Mouse (Mus musculus): ENCODE results near the gene Slc26a11. TPM values are rescaled to one million over a fixed set of nuclear protein-coding genes. Genes with fewer than 3 reads are reported as not detected.
A peak's percentile ranks its signal among the peaks of the same experiment; 100 is the strongest.

Gene Slc26a11
- polyA plus RNA-seq, 1 experiment from 2014 or later, result 8.2 TPM

DNA sequence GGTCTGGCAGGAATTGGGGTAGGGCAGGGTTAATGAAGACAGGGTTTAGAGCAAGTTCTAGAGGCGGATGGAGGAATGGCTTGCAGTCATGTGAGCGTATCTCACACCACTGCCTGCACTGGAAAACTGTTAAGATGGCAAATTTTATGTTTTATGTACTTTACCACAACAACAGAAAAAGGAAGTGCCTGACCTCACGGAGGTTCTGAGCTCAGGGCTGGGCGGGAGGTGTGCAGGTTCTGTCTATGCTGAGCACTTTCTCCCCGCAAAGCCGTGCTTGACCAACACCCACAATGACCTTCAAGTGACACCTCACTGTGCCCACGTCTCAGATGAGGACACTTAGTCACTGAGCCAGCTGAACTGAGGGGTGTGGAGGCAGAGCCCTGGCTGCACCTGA is 3.2 kb upstream of the Slc26a11 start:
- Histone ChIP-seq H3K27ac (ENCODE audit: low read depth, low read length) (no peak overlapping the region), H3K4me1 (ENCODE audit: control insufficient read depth, insufficient read depth, low read length) (peaks cover 11% of the 10 kb centered on the region; the same call in 1 of the 2 replicates), H3K27me3 (ENCODE audit: control insufficient read depth, insufficient read depth, low read length) (no peaks in the 10 kb centered on the region), H3K36me3 (ENCODE audit: control insufficient read depth, insufficient read depth, low read length) (no peaks in the 10 kb centered on the region), H3K9me3 (ENCODE audit: control insufficient read depth, low read length) (no peaks in the 10 kb centered on the region), H3K4me3 (ENCODE audit: low read length) (no peak overlapping the region), H3K4me2 (replicated peaks; ENCODE audit: low read depth, low read length) (no peak overlapping the region), H3K9ac (ENCODE audit: low read depth, low read length) (no peak overlapping the region)
- WGBS, result 77% methylated on average over 7 of the region's 7 CpGs
- ATAC-seq (ENCODE audit: low FRiP score, low TSS enrichment), result no peak

- H3K9ac ChIP-seq (ENCODE audit: low read depth, low read length), result no peak overlapping the region
- no peak overlapping the region for H3K4me2 ChIP-seq (replicated peaks; ENCODE audit: low read depth, low read length)
- ATAC-seq (ENCODE audit: low FRiP score, low TSS enrichment), result no peak
- 77% methylated on average over 4 of the region's 4 CpGs for WGBS
- H3K4me1 ChIP-seq (ENCODE audit: control insufficient read depth, insufficient read depth, low read length), result peaks cover 11% of the 10 kb centered on the region; the same call in 1 of the 2 replicates
- H3K27ac ChIP-seq (ENCODE audit: low read depth, low read length), result no peak overlapping the region
- H3K4me3 ChIP-seq (ENCODE audit: low read length), result no peak overlapping the region
- H3K36me3 ChIP-seq (ENCODE audit: control insufficient read depth, insufficient read depth, low read length), result no peaks in the 10 kb centered on the region
- H3K9me3 ChIP-seq (ENCODE audit: control insufficient read depth, low read length), result no peaks in the 10 kb centered on the region
- no peaks in the 10 kb centered on the region for H3K27me3 ChIP-seq (ENCODE audit: control insufficient read depth, insufficient read depth, low read length)
These were observed 1.4 kb upstream of the Slc26a11 start for GRCm38 (mm10) chr11:119353946-119354345.

GRCm38 (mm10) chr11:119354798-119355442 is 437 bp upstream of the Slc26a11 start:
- H3K4me3 ChIP-seq (ENCODE audit: low read length), result peak overlapping the region; percentile 66
- H3K27me3 ChIP-seq (ENCODE audit: control insufficient read depth, insufficient read depth, low read length), result no peaks in the 10 kb centered on the region
- peak overlapping the region; percentile 86 for H3K4me2 ChIP-seq (replicated peaks; ENCODE audit: low read depth, low read length)
- 6% methylated on average over 23 of the region's 23 CpGs for WGBS
- no peaks in the 10 kb centered on the region for H3K9me3 ChIP-seq (ENCODE audit: control insufficient read depth, low read length)
- H3K36me3 ChIP-seq (ENCODE audit: control insufficient read depth, insufficient read depth, low read length), result no peaks in the 10 kb centered on the region
- no peak; the same call in 1 of the 2 replicates for ATAC-seq (ENCODE audit: low FRiP score, low TSS enrichment)
- H3K9ac ChIP-seq (ENCODE audit: low read depth, low read length), result peak overlapping the region; percentile 75
- peaks cover 11% of the 10 kb centered on the region; the same call in 1 of the 2 replicates for H3K4me1 ChIP-seq (ENCODE audit: control insufficient read depth, insufficient read depth, low read length)
- H3K27ac ChIP-seq (ENCODE audit: low read depth, low read length), result peak overlapping the region; percentile 30; the same call in 1 of the 2 replicates

GRCm38 (mm10) chr11:119359089-119359488 is 3.7 kb downstream of the Slc26a11 start:
- Histone ChIP-seq H3K4me3 (ENCODE audit: low read length) (no peak overlapping the region), H3K4me1 (ENCODE audit: control insufficient read depth, insufficient read depth, low read length) (peaks cover 11% of the 10 kb centered on the region; the same call in 1 of the 2 replicates), H3K27me3 (ENCODE audit: control insufficient read depth, insufficient read depth, low read length) (no peaks in the 10 kb centered on the region), H3K9me3 (ENCODE audit: control insufficient read depth, low read length) (no peaks in the 10 kb centered on the region), H3K36me3 (ENCODE audit: control insufficient read depth, insufficient read depth, low read length) (no peaks in the 10 kb centered on the region), H3K4me2 (replicated peaks; ENCODE audit: low read depth, low read length) (no peak overlapping the region), H3K9ac (ENCODE audit: low read depth, low read length) (no peak overlapping the region), H3K27ac (ENCODE audit: low read depth, low read length) (no peak overlapping the region)
- ATAC-seq (ENCODE audit: low FRiP score, low TSS enrichment), result no peak
- 92% methylated on average over 10 of the region's 10 CpGs for WGBS

DNA sequence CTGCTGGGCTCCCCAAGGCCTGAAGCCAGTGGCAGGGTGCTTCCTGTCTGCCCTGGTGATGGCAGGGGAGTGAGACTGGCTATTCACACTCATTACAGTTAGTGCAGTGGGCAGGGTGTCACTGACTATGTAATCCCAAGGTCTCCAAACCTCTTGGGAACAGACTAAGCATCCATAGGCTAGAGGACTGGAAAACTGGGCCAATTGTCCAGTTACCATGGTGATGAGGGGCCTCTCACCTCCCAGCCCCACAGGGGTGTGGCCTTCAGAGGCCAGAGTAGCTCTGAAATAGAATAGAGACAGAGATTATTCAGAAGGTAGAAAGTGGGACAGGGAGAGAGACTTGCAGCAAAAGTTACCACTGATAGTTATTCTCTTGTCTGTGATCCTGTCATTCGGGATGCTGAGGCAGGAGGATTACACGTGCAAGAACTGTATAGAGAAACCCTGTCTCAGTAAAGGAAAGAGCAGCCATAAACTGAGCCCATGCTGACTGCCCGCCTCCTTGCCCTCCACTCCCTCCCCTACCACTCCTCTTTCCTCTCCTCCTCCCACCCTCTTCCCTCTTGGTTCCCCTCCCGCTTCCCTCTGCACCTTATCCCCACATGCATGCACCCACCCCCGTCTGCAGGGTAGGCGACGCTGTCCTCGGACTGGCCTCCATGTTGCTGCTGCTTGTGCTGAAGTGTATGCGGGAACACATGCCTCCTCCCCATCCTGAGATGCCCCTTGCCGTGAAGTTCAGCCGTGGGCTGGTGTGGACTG is 7.6 kb downstream of the Slc26a11 start:
- Histone ChIP-seq H3K4me3 (ENCODE audit: low read length) (0 out of 2 replicates have a peak overlapping the region, but pooled peaks have one; percentile 6), H3K27me3 (ENCODE audit: control insufficient read depth, insufficient read depth, low read length) (no peaks in the 10 kb centered on the region), H3K9ac (ENCODE audit: low read depth, low read length) (no peak overlapping the region), H3K27ac (ENCODE audit: low read depth, low read length) (no peak overlapping the region), H3K4me1 (ENCODE audit: control insufficient read depth, insufficient read depth, low read length) (no peaks in the 10 kb centered on the region), H3K36me3 (ENCODE audit: control insufficient read depth, insufficient read depth, low read length) (peaks cover 3% of the 10 kb centered on the region; the same call in 1 of the 2 replicates), H3K4me2 (replicated peaks; ENCODE audit: low read depth, low read length) (peak overlapping the region; percentile 19; the same call in 1 of the 2 replicates), H3K9me3 (ENCODE audit: control insufficient read depth, low read length) (no peaks in the 10 kb centered on the region)
- ATAC-seq (ENCODE audit: low FRiP score, low TSS enrichment), result peak; percentile 39
- WGBS, result 25% methylated on average over 11 of the region's 11 CpGs

DNA sequence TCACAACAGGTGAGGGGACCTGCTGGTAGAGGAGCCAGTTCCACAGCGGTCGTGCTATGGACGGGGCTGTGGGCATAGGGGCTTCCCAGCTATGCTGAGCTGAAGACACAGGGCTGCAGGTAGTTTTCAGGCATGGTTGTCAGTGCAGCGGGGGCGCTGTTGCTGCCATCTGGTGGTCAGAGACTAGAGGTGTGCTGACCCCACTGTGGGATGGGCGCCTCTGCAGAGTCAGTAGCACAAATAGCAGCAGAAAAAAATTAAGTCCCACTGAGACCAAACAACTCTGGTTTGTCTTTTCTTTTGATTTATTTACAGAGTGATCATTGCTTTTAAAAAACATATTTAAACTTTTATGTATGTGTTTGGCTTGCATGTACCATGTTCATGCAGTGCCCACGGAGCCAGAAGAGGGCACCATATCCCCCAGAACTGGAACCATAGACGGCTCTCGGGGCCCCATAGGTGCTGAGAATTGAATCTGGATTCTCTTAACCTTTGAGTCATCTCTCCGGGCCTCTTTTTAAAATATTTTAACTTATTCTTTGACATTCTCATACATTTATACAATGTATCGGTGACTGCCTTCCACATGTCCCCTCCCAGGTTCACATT is 8.3 kb downstream of the Slc26a11 start:
- Histone ChIP-seq H3K4me3 (ENCODE audit: low read length) (0 out of 2 replicates have a peak overlapping the region, but pooled peaks have one; percentile 6), H3K9ac (ENCODE audit: low read depth, low read length) (no peak overlapping the region), H3K27me3 (ENCODE audit: control insufficient read depth, insufficient read depth, low read length) (no peaks in the 10 kb centered on the region), H3K36me3 (ENCODE audit: control insufficient read depth, insufficient read depth, low read length) (peaks cover 3% of the 10 kb centered on the region; the same call in 1 of the 2 replicates), H3K4me1 (ENCODE audit: control insufficient read depth, insufficient read depth, low read length) (no peaks in the 10 kb centered on the region), H3K27ac (ENCODE audit: low read depth, low read length) (no peak overlapping the region), H3K4me2 (replicated peaks; ENCODE audit: low read depth, low read length) (peak overlapping the region; percentile 19; the same call in 1 of the 2 replicates), H3K9me3 (ENCODE audit: control insufficient read depth, low read length) (no peaks in the 10 kb centered on the region)
- whole genome bisulfite sequencing, result 34% methylated on average over 11 of the region's 11 CpGs
- ATAC-seq (ENCODE audit: low FRiP score, low TSS enrichment), result peak; percentile 83

DNA sequence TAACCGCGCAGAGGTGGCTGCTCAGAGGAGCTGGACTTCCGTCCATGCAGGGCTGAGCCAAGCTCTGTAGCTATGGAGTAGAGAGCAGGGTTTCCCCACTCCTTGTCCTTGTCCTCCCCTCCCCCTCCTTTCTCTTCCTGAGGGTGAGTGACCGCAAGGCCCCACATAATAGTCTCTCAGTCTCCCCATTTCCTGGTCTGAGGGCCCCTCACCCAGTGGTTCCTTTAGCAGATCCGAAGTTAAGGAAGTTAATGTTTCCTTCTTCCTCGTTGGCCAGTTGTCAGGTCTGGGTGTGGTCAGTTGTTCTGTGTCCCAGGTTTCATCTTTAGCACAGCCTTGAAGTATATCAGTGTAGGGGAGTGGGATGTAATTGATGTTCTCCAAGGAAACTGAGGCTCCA is 20.1 kb downstream of the Slc26a11 start:
- no peak overlapping the region for H3K9ac ChIP-seq (ENCODE audit: low read depth, low read length)
- H3K27ac ChIP-seq (ENCODE audit: low read depth, low read length), result no peak overlapping the region
- 81% methylated on average over 6 of the region's 6 CpGs for WGBS
- H3K4me2 ChIP-seq (replicated peaks; ENCODE audit: low read depth, low read length), result no peak overlapping the region
- H3K27me3 ChIP-seq (ENCODE audit: control insufficient read depth, insufficient read depth, low read length), result no peaks in the 10 kb centered on the region
- H3K4me1 ChIP-seq (ENCODE audit: control insufficient read depth, insufficient read depth, low read length), result no peaks in the 10 kb centered on the region
- peaks cover 7% of the 10 kb centered on the region; the same call in 1 of the 2 replicates for H3K36me3 ChIP-seq (ENCODE audit: control insufficient read depth, insufficient read depth, low read length)
- H3K4me3 ChIP-seq (ENCODE audit: low read length), result no peak overlapping the region
- no peak for ATAC-seq (ENCODE audit: low FRiP score, low TSS enrichment)
- H3K9me3 ChIP-seq (ENCODE audit: control insufficient read depth, low read length), result no peaks in the 10 kb centered on the region

DNA sequence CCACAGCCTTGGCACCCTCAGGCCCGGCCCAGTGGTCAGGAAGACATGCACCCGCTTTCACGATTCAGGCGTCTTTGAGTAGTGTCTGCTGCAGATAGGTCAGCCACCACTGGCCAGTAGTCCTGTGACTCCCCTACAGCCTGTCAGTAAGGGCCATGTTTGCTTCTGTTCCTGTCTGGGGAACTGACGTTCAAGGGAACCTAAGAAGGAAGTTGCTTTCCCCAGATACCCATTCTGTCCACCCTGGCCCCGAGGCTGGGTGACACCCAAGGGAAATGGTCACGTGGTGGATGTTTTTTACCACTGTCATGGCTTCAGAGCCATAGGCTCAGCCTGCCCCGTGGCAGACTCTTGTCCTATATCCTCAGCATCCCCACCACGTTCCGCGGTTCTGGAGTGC is 22.0 kb downstream of the Slc26a11 start:
- Histone ChIP-seq H3K27me3 (ENCODE audit: control insufficient read depth, insufficient read depth, low read length) (no peaks in the 10 kb centered on the region), H3K9ac (ENCODE audit: low read depth, low read length) (no peak overlapping the region), H3K4me3 (ENCODE audit: low read length) (no peak overlapping the region), H3K4me2 (replicated peaks; ENCODE audit: low read depth, low read length) (no peak overlapping the region), H3K9me3 (ENCODE audit: control insufficient read depth, low read length) (no peaks in the 10 kb centered on the region), H3K27ac (ENCODE audit: low read depth, low read length) (no peak overlapping the region), H3K36me3 (ENCODE audit: control insufficient read depth, insufficient read depth, low read length) (peaks cover 7% of the 10 kb centered on the region; the same call in 1 of the 2 replicates), H3K4me1 (ENCODE audit: control insufficient read depth, insufficient read depth, low read length) (no peaks in the 10 kb centered on the region)
- no peak for ATAC-seq (ENCODE audit: low FRiP score, low TSS enrichment)
- WGBS, result 95% methylated on average over 11 of the region's 11 CpGs

All from kidney, embryonic 14.5 days (tissue).